Mouse (Mus musculus): ENCODE measurements at regions not wholly inside any gene's neighbourhood (a gene's known extent, or its start where the extent isn't known, plus 50 kb on each side); places are given as distances from the start of the nearest gene placed in this dataset.

DNA sequence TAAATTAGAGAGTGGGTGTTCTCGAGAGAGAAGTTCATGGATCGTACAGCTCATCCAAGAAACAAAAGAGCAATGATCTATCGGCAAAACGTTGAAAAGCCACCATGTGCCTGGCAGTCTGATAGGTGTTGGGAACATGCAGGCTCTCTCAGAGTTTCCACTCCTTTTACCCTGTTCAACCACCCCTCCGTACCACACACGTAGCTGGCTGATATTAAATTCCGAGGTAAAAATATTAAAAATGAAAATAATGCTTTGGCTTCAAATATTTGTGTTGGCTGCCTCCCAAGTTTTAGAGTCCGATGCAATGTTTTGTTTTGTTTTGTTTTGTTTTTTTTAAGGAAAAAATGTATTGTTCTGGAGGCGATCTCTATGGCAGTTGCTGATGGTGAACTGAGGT lies 418.0 kb upstream of the Id4 start:
- no peak overlapping the region for H3K27ac ChIP-seq (ENCODE audit: low read depth, low read length)
- DNase-seq (ENCODE audit: low spot score) (no peak), ATAC-seq (replicated peaks; ENCODE audit: low FRiP score) (no peak)
- peaks cover 3% of the 10 kb centered on the region; the same call in 1 of the 2 replicates for H3K9me3 ChIP-seq (ENCODE audit: control insufficient read depth, low read length)
- 86% methylated on average over 9 of the region's 9 CpGs for WGBS
- H3K27me3 ChIP-seq (replicated peaks; ENCODE audit: control insufficient read depth, insufficient read depth, low read length) = no peaks in the 10 kb centered on the region
- no peak overlapping the region for H3K4me3 ChIP-seq (ENCODE audit: low read depth, low read length)
- no peak overlapping the region for H3K9ac ChIP-seq (ENCODE audit: low read depth, low read length)
- H3K36me3 ChIP-seq (ENCODE audit: control insufficient read depth, insufficient read depth, low read length) = no peaks in the 10 kb centered on the region
- no peaks in the 10 kb centered on the region for H3K4me1 ChIP-seq (replicated peaks; ENCODE audit: control insufficient read depth, insufficient read depth, low read length)
- no peak overlapping the region for H3K4me2 ChIP-seq

DNA sequence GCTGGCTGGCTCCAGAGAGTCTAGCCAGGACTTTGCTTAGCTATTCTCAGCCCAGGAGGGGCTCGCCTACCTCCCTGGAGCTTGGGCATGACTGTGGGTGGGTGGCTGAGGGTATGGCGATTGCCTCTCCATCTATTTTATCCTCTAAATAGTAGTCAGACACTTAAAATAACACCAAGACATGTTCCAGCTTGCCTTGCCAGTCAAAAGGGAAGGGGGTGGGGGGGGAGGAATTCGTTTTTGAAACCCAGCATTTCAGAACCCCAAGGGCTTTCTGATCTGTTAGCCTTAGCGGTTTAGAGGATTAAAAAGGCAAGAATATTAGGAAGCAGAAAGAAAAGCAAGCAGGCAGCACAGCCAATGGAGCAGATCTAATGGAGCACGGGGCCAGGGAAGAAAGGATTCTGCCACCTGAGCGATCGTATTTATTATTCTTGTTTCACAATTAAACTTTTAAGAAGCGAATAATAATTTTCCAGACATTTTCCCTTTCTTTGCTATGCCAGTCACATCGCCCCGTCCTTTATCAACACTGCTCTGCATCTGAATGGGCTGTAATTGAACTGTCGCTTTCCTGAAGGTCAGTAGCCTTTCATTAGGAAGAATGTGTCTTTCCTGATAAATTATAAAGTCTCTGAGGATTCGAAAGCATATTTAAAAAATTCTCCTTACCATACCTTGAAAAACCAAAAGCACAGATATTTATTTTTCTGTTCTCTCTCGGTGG lies 417.3 kb upstream of the Id4 start:
- H3K27me3 ChIP-seq (replicated peaks; ENCODE audit: control insufficient read depth, insufficient read depth, low read length) = no peaks in the 10 kb centered on the region
- DNase-seq (ENCODE audit: low spot score) (no peak), ATAC-seq (replicated peaks; ENCODE audit: low FRiP score) (no peak)
- H3K9ac ChIP-seq (ENCODE audit: low read depth, low read length) = no peak overlapping the region
- no peaks in the 10 kb centered on the region for H3K36me3 ChIP-seq (ENCODE audit: control insufficient read depth, insufficient read depth, low read length)
- H3K4me3 ChIP-seq (ENCODE audit: low read depth, low read length) = no peak overlapping the region
- peaks cover 3% of the 10 kb centered on the region; the same call in 1 of the 2 replicates for H3K9me3 ChIP-seq (ENCODE audit: control insufficient read depth, low read length)
- no peak overlapping the region for H3K27ac ChIP-seq (ENCODE audit: low read depth, low read length)
- H3K4me2 ChIP-seq = no peak overlapping the region
- 62% methylated on average over 13 of the region's 13 CpGs for WGBS
- H3K4me1 ChIP-seq (replicated peaks; ENCODE audit: control insufficient read depth, insufficient read depth, low read length) = no peaks in the 10 kb centered on the region

DNA sequence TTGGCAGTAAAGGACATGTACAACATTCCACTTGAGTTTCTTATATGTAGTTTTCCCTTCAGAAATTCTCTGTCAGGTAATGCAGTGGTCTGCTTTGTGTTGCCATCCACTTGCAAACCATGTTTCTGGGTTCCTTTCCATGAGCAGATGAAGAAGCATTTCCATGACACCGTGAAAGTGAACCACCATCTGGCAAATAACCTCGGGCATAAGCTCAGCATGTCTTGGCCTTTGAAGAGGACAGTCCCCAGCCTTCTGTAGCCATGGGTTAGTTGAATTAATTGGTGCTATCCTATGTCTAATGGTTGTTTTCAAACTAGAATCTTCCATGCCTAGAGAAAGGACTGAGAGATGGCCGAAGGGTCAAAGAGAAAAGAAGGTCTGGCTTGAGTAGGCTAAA lies 414.3 kb upstream of the Id4 start:
- Histone ChIP-seq H3K4me1 (replicated peaks; ENCODE audit: control insufficient read depth, insufficient read depth, low read length) (no peaks in the 10 kb centered on the region), H3K9ac (ENCODE audit: low read depth, low read length) (no peak overlapping the region), H3K27ac (ENCODE audit: low read depth, low read length) (no peak overlapping the region), H3K27me3 (replicated peaks; ENCODE audit: control insufficient read depth, insufficient read depth, low read length) (no peaks in the 10 kb centered on the region), H3K36me3 (ENCODE audit: control insufficient read depth, insufficient read depth, low read length) (no peaks in the 10 kb centered on the region), H3K4me3 (ENCODE audit: low read depth, low read length) (no peak overlapping the region), H3K9me3 (ENCODE audit: control insufficient read depth, low read length) (peaks cover 3% of the 10 kb centered on the region; the same call in 1 of the 2 replicates), H3K4me2 (no peak overlapping the region)
- 80% methylated on average over 3 of the region's 3 CpGs for WGBS
- DNase-seq (ENCODE audit: low spot score) = no peak
- ATAC-seq (replicated peaks; ENCODE audit: low FRiP score) = no peak

DNA sequence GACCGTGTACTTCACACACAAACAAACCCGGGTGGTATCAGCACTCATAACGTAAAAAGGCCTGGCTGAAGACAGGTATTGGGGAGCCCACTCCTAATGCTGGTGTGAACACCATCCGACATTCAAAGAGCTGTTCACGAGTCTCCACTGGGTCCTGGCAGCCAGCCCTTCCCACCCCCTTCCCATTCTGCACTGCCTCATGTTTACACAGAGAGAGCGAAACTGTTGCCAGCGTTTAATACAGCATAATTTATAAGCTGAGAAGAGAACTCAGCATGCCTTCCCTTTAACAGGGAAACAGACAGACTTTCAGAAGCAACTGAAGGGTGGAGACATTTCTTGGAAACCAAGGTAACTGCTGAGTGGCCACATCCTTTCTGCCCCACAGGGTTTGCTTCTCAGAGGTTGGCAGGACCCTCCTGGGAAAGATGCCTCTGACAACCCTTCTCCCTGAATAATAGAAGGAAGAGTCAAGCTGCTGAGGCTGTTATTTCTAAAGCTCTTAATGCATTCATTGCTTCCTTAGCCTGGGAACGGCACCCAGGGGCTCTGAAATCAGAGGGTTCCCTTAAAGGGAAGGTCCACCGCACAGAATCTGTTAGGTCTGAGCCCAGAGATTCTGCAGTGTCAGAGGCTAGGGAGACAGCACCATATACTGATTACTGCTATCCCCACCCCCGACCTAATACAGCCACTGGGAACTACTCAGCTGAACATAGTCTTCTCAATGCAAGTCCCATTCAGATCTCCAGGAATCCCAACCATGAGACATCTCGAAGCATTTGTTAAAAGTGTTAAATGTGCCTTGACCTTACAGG lies 412.4 kb upstream of the Id4 start:
- DNase-seq (ENCODE audit: low spot score) = no peak
- H3K36me3 ChIP-seq (ENCODE audit: control insufficient read depth, insufficient read depth, low read length) = no peaks in the 10 kb centered on the region

DNA sequence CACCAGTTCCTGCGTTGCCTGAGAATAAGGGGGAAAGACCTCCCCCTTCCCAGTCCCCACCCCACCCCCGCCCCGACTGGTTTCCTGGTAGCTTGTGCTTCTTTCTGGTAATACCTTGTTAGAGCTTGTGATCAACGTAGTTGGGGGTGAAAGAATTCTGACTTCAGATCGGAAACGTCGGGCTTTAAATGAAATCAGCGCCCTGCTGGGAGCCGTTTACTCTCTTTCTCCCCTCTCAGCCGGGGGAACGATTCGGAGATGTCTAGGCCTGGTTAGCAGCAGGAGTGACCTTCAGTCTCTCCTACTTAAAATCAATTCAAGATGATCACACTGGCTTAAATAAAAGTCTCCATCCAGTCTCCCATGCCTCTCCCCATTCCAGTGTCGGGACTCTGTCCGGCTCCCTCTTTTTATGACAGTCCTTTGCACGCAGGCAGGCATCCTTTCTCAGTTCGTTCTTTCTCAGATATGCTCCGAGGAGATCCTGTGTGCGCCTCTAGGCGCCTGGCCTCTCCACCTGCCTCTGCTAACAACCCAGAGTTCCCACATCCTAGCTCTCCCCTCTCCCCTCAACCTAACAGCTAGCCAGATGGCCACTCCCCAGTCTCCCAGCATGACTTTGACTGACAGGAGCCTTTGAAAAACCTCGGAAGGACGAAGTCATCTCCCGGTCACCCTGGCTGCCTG lies 405.5 kb upstream of the Id4 start:
- peaks cover 4% of the 10 kb centered on the region for H3K27me3 ChIP-seq (replicated peaks; ENCODE audit: control insufficient read depth, insufficient read depth, low read length)
- no peak overlapping the region for H3K27ac ChIP-seq (ENCODE audit: low read depth, low read length)
- H3K4me3 ChIP-seq (ENCODE audit: low read depth, low read length) = no peak overlapping the region
- H3K9me3 ChIP-seq (ENCODE audit: control insufficient read depth, low read length) = no peaks in the 10 kb centered on the region
- ATAC-seq (replicated peaks; ENCODE audit: low FRiP score) (no peak), DNase-seq (ENCODE audit: low spot score) (no peak)
- H3K9ac ChIP-seq (ENCODE audit: low read depth, low read length) = no peak overlapping the region
- H3K4me2 ChIP-seq = peak overlapping the region; percentile 4
- WGBS = 5% methylated on average over 22 of the region's 22 CpGs
- H3K36me3 ChIP-seq (ENCODE audit: control insufficient read depth, insufficient read depth, low read length) = no peaks in the 10 kb centered on the region
- no peaks in the 10 kb centered on the region for H3K4me1 ChIP-seq (replicated peaks; ENCODE audit: control insufficient read depth, insufficient read depth, low read length)

More for the DNA sequence above, 412.4 kb upstream of the Id4 start:
- Histone ChIP-seq H3K4me3 (ENCODE audit: low read depth, low read length) (no peak overlapping the region), H3K27me3 (replicated peaks; ENCODE audit: control insufficient read depth, insufficient read depth, low read length) (no peaks in the 10 kb centered on the region), H3K4me1 (replicated peaks; ENCODE audit: control insufficient read depth, insufficient read depth, low read length) (no peaks in the 10 kb centered on the region), H3K27ac (ENCODE audit: low read depth, low read length) (no peak overlapping the region), H3K9ac (ENCODE audit: low read depth, low read length) (no peak overlapping the region), H3K4me2 (no peak overlapping the region), H3K9me3 (ENCODE audit: control insufficient read depth, low read length) (peaks cover 3% of the 10 kb centered on the region; the same call in 1 of the 2 replicates)
- WGBS = 66% methylated on average over 11 of the region's 11 CpGs
- ATAC-seq (replicated peaks; ENCODE audit: low FRiP score) = no peak

DNA sequence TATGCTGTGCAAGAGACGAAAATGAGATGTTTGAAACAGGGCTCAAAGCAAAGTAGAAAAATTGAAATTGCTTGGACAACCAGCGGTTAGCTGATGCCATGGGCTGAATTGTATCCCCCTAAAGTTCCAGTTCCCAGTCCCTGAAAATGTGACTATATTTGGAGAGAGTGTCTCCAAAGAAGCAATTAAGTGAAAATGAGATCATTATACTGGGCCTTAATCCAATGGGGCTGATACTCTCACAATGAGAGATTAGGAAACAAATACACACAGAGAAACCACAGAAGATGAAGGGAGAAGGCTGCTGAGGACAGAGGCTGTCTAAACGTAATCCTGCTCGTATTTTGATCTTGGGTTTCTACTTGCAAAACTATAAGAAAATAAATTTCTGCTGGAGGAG lies 402.1 kb upstream of the Id4 start:
- no peak for DNase-seq (ENCODE audit: low spot score)
- WGBS = 71% methylated on average over 4 of the region's 4 CpGs
- peaks cover 4% of the 10 kb centered on the region for H3K27me3 ChIP-seq (replicated peaks; ENCODE audit: control insufficient read depth, insufficient read depth, low read length)
- H3K36me3 ChIP-seq (ENCODE audit: control insufficient read depth, insufficient read depth, low read length) = no peaks in the 10 kb centered on the region
- no peak overlapping the region for H3K4me2 ChIP-seq
- no peak overlapping the region for H3K9ac ChIP-seq (ENCODE audit: low read depth, low read length)
- no peaks in the 10 kb centered on the region for H3K4me1 ChIP-seq (replicated peaks; ENCODE audit: control insufficient read depth, insufficient read depth, low read length)
- no peak for ATAC-seq (replicated peaks; ENCODE audit: low FRiP score)
- H3K27ac ChIP-seq (ENCODE audit: low read depth, low read length) = no peak overlapping the region
- no peaks in the 10 kb centered on the region for H3K9me3 ChIP-seq (ENCODE audit: control insufficient read depth, low read length)
- H3K4me3 ChIP-seq (ENCODE audit: low read depth, low read length) = no peak overlapping the region

DNA sequence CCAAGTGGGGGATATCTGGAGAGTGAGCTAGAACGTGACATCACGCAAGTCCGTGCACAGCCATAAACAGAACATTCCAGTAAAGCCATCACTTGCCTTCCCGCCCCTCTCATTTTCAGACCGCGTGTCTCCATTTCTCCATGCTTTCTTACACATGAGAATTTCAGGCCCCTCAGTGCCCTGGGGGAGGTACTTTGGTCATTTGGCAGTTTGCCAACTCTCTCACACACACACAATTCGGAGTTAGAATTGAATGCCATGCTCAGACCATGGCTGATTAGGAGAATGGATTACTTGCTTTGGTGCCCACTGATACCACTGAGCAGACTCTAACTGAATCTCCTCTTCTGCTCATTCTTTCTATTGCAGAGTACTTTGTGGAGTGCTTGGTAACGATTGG lies 400.7 kb upstream of the Id4 start:
- H3K4me1 ChIP-seq (replicated peaks; ENCODE audit: control insufficient read depth, insufficient read depth, low read length) = no peaks in the 10 kb centered on the region
- WGBS = 84% methylated on average over 8 of the region's 8 CpGs
- ATAC-seq (replicated peaks; ENCODE audit: low FRiP score) (no peak), DNase-seq (ENCODE audit: low spot score) (no peak)
- no peaks in the 10 kb centered on the region for H3K36me3 ChIP-seq (ENCODE audit: control insufficient read depth, insufficient read depth, low read length)
- H3K9ac ChIP-seq (ENCODE audit: low read depth, low read length) = no peak overlapping the region
- peaks cover 4% of the 10 kb centered on the region for H3K27me3 ChIP-seq (replicated peaks; ENCODE audit: control insufficient read depth, insufficient read depth, low read length)
- no peak overlapping the region for H3K4me3 ChIP-seq (ENCODE audit: low read depth, low read length)
- H3K4me2 ChIP-seq = no peak overlapping the region
- H3K9me3 ChIP-seq (ENCODE audit: control insufficient read depth, low read length) = no peaks in the 10 kb centered on the region
- no peak overlapping the region for H3K27ac ChIP-seq (ENCODE audit: low read depth, low read length)

DNA sequence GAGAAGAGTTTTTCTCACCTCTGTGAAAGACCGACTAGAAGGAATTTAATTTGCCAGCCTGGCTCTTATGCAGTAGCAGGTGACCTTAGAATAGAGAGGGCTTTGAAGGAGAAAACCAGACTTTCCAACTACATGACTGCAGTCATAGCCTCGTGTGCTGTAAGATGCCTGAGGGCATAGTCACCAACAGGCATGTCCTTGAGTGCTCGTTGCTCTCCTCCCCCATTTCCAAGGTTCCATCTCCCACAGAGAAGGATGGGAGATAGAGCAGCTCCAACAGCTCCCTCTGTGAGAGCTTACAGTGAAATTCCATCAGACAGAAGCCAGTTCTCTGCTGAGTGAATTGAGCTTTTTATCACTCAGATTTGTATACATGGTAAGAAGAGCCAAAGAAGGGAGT lies 398.1 kb upstream of the Id4 start:
- Histone ChIP-seq H3K27ac (ENCODE audit: low read depth, low read length) (no peak overlapping the region), H3K36me3 (ENCODE audit: control insufficient read depth, insufficient read depth, low read length) (no peaks in the 10 kb centered on the region), H3K9ac (ENCODE audit: low read depth, low read length) (no peak overlapping the region), H3K4me3 (ENCODE audit: low read depth, low read length) (no peak overlapping the region), H3K4me1 (replicated peaks; ENCODE audit: control insufficient read depth, insufficient read depth, low read length) (no peaks in the 10 kb centered on the region), H3K27me3 (replicated peaks; ENCODE audit: control insufficient read depth, insufficient read depth, low read length) (no peaks in the 10 kb centered on the region), H3K9me3 (ENCODE audit: control insufficient read depth, low read length) (no peaks in the 10 kb centered on the region), H3K4me2 (no peak overlapping the region)
- no peak for DNase-seq (ENCODE audit: low spot score)
- no peak for ATAC-seq (replicated peaks; ENCODE audit: low FRiP score)
- WGBS = 64% methylated on average over 3 of the region's 3 CpGs

Data from liver, embryonic 11.5 days (tissue).